Mouse (Mus musculus): ENCODE data around the gene Csnk1g2. TPM values are rescaled to one million over a fixed set of nuclear protein-coding genes. Genes with fewer than 3 reads are reported as not detected.
A peak's percentile ranks its signal among the peaks of the same experiment; 100 is the strongest.

Csnk1g2 gene
- polyA plus RNA-seq, 1 experiment, result 246 TPM

DNA sequence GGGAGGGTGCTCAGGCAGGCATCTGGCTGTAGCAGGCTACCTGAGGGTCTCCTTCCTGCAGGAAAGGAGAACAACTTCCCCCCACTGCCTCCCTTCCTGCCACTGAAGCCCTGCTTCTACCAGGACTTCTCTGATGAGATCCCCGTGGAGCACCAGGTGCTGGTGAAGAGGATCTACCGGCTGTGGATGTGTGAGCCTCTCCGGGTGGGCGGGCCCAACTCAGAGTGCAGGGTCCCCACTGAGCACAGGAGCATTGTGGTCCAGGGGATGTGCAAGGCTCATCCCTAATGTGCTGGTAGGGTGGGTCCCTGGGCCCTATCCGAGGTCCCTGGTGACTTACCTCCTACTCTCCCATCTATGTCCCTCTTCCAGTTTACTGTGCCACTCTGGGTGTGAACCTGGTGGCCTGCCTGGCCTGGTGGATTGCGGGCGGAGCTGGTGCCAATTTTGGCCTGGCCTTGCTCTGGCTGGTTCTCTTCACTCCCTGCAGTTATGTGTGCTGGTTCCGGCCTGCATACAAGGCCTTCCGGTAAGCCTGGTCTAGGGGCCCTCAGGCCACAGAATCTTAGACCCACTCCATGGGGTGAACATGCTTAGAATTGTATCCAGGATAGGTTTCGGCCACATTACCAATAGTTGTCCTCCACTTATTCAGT lies 13.2 kb upstream of the Csnk1g2 start:
- TF ChIP-seq CTCF (IDR thresholded peaks at IDR 0.05; ENCODE audit: insufficient read depth, low read length) (no peak), POLR2A (IDR thresholded peaks at IDR 0.05; ENCODE audit: borderline replicate concordance, extremely low read depth, low read depth, low read length) (no peak)
- DNase-seq, result no peak
- WGBS, result 88% methylated on average over 10 of the region's 10 CpGs
- H3K4me3 ChIP-seq (replicated peaks; ENCODE audit: extremely low read depth, low read depth, low read length), result no peak overlapping the region
- H3K4me1 ChIP-seq (ENCODE audit: control insufficient read depth, insufficient read depth, low read length), result peaks cover 4% of the 10 kb centered on the region; the same call in 1 of the 2 replicates

DNA sequence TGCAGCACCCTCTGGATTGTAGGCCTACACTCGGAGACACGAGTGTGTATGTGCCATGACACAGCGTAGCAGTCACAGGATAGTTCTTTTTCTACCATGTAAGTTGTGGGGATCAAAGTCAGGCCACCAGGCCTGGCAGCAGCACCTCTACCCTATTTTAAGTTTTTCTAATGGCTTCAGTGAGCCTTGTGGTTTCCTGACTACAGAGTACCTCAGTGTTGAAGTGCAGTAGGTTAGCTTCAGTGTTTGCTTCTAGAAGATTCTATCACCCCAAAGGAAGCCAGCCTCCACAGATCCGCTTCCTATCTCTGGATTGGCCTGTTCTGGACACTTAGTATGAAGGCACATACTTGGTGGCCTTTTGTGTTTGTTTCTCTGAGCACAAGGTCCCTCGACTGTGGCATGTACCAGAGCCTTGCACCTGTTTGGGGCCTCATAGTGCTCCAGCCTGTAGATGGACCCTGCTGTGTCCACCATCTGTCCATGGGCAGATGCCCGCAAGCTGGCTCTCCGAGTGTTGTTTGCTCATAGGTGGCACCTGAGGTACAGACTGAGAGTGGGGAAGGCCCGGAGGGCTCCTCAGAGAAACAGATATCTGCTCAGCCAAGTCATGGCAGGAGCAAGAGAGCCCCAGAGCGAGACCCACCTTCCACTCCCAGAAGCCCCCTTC lies 12.4 kb upstream of the Csnk1g2 start:
- peaks cover 4% of the 10 kb centered on the region; the same call in 1 of the 2 replicates for H3K4me1 ChIP-seq (ENCODE audit: control insufficient read depth, insufficient read depth, low read length)
- TF ChIP-seq POLR2A (IDR thresholded peaks at IDR 0.05; ENCODE audit: borderline replicate concordance, extremely low read depth, low read depth, low read length) (no peak), CTCF (IDR thresholded peaks at IDR 0.05; ENCODE audit: insufficient read depth, low read length) (no peak)
- WGBS, result 86% methylated on average over 9 of the region's 9 CpGs
- no peak for DNase-seq
- H3K4me3 ChIP-seq (replicated peaks; ENCODE audit: extremely low read depth, low read depth, low read length), result no peak overlapping the region

DNA sequence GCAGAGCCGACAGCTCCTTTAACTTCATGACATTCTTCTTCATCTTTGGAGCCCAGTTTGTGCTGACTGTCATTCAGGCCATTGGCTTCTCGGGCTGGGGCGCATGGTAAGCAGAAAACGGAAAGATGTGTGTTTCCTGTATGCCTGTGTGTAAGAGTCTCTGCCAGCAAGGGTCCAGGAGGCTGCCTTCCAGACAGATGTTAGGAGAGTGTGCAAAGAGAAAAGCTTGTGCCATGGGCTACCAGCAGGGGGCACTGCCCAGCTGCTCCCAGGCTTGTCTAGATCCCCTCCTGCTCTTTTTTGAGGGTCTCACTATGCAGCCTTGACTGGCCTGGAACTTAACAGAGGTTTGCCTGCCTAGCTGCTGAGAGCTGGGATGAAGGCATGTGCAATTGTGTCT lies 11.6 kb upstream of the Csnk1g2 start:
- whole genome bisulfite sequencing, result 32% methylated on average over 4 of the region's 4 CpGs
- peak; percentile 51 for DNase-seq
- Histone ChIP-seq H3K4me1 (ENCODE audit: control insufficient read depth, insufficient read depth, low read length) (peaks cover 4% of the 10 kb centered on the region; the same call in 1 of the 2 replicates), H3K4me3 (replicated peaks; ENCODE audit: extremely low read depth, low read depth, low read length) (no peak overlapping the region)
- peak; percentile 86 for TF ChIP-seq CTCF (IDR thresholded peaks at IDR 0.05; ENCODE audit: insufficient read depth, low read length)
- TF ChIP-seq POLR2A (IDR thresholded peaks at IDR 0.05; ENCODE audit: borderline replicate concordance, extremely low read depth, low read depth, low read length), result no peak

DNA sequence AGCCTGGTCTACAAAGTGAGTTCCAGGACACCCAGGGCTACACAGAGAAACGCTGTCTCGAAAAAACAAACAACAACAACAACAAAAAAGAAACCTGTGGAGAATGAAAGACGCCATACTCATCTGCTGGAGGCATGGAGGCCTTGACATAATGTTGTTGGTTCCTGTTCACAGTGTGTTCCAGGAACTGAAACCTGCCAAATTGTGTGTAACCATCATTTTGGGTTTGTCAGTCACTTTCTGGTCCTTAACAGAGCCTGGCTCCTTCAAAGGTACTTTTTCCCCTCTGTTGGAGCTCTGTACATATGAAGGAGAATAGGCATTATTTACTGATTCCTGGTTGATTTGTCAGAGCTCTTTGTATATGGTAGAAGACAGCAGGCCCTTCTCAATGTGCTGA lies 10.7 kb upstream of the Csnk1g2 start:
- no peak for DNase-seq
- Histone ChIP-seq H3K4me3 (replicated peaks; ENCODE audit: extremely low read depth, low read depth, low read length) (no peak overlapping the region), H3K4me1 (ENCODE audit: control insufficient read depth, insufficient read depth, low read length) (peaks cover 4% of the 10 kb centered on the region; the same call in 1 of the 2 replicates)
- 94% methylated on average over 3 of the region's 3 CpGs for WGBS
- TF ChIP-seq POLR2A (IDR thresholded peaks at IDR 0.05; ENCODE audit: borderline replicate concordance, extremely low read depth, low read depth, low read length) (no peak), CTCF (IDR thresholded peaks at IDR 0.05; ENCODE audit: insufficient read depth, low read length) (no peak)

DNA sequence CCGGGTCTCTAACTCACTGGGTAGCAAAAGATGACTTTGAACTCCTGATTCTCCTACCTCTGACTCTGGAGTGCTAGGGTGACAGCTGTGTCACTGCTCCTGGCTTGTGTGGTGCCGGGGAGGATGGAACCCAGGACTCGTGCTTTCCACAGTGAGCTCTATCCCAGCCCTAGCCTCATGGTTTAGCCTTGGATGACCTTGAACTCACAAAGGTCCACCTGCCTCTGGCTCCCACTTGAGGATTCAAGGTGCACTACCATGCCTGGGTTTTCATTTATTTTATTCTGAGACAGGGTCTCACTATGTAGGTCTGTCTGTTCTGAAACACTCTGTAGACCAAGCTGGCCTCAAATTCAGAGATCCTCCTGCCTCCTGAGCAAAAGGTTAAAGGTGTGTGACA lies 8.8 kb upstream of the Csnk1g2 start:
- Histone ChIP-seq H3K4me1 (ENCODE audit: control insufficient read depth, insufficient read depth, low read length) (peaks cover 4% of the 10 kb centered on the region; the same call in 1 of the 2 replicates), H3K4me3 (replicated peaks; ENCODE audit: extremely low read depth, low read depth, low read length) (no peak overlapping the region)
- DNase-seq, result no peak
- 83% methylated on average over 3 of the region's 3 CpGs for WGBS
- no peak for TF ChIP-seq CTCF (IDR thresholded peaks at IDR 0.05; ENCODE audit: insufficient read depth, low read length)
- TF ChIP-seq POLR2A (IDR thresholded peaks at IDR 0.05; ENCODE audit: borderline replicate concordance, extremely low read depth, low read depth, low read length), result no peak

DNA sequence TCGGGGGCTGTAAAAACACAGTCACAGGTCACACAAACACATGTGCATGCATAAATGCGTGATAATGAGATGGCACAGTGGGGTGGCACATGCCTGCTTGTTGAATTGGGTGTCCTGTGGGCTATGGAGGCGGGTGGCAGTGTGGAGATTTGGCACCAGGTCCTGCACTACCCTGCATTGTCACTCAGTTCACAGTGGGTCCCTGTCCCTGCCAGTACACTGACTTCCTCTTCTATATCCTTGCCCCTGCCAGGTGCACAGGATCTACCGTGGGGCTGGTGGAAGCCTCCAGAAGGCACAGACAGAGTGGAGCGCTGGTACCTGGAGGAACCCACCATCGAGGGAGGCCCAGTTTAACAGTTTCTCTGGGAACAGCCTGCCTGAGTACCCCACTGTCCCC lies 8.3 kb upstream of the Csnk1g2 start:
- no peak overlapping the region for H3K4me3 ChIP-seq (replicated peaks; ENCODE audit: extremely low read depth, low read depth, low read length)
- H3K4me1 ChIP-seq (ENCODE audit: control insufficient read depth, insufficient read depth, low read length), result peaks cover 4% of the 10 kb centered on the region; the same call in 1 of the 2 replicates
- 82% methylated on average over 6 of the region's 6 CpGs for WGBS
- TF ChIP-seq POLR2A (IDR thresholded peaks at IDR 0.05; ENCODE audit: borderline replicate concordance, extremely low read depth, low read depth, low read length) (no peak), CTCF (IDR thresholded peaks at IDR 0.05; ENCODE audit: insufficient read depth, low read length) (no peak)
- DNase-seq, result no peak

DNA sequence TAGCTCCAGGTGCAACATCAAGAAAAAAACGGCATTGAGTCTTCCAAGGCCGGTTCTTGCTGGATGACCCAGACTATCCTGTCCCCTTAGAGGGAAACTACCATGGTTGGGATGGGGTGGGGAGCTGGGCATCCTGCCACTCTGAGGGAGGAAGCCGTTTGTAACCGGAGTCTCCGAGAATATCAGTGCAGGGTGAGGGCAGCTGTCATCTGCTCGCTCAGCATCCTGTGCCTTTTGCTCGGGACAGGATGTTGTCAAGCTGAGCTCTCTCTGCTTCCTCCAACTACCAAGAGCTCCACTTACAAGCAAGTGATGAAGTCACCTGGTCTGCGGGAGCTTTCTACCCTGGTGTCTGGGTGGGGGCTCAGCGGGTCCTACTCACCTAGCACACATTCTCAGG lies 4.5 kb upstream of the Csnk1g2 start:
- TF ChIP-seq CTCF (IDR thresholded peaks at IDR 0.05; ENCODE audit: insufficient read depth, low read length) (no peak), POLR2A (IDR thresholded peaks at IDR 0.05; ENCODE audit: borderline replicate concordance, extremely low read depth, low read depth, low read length) (peak; percentile 14; the same call in 1 of the 2 replicates)
- no peak for DNase-seq
- Histone ChIP-seq H3K4me3 (replicated peaks; ENCODE audit: extremely low read depth, low read depth, low read length) (no peak overlapping the region), H3K4me1 (ENCODE audit: control insufficient read depth, insufficient read depth, low read length) (peaks cover 1% of the 10 kb centered on the region; the same call in 1 of the 2 replicates)
- 40% methylated on average over 9 of the region's 9 CpGs for WGBS

DNA sequence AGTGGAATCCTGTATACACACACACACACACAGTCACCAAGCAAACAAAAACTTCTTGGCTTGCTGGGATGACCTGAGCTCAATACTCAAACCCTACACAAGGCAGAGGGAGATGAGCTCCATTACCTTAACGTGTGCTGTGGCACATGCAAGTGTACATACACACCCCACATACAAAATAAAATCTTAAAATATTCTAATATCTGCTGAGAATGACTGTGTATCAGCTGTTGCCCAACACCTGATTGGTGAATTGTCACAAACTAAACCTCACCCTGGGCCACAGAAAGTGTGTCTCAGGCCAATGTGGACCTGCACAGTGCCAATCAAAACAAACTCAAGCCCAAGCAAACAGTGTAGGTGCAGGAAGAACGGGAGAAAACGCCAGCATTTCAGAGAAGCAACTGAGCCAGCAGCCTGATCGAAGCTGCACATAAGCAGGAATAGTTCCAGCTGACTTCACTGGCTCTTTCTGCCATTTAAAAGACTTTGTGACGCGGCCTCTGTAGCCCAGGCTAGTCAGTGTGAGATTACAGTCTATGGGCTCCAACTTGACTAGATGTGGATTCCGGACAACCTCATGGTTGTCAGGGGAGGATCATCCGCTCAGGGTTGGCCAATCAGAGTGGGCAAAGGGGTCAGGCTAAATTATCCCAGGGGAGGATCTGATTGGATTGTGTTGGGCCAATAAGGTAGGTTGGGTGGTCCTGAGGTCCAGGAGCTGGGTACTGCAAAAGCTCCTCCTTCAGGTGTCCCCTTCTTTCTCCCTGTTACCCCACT lies 3.0 kb upstream of the Csnk1g2 start:
- 52% methylated on average over 8 of the region's 8 CpGs for whole genome bisulfite sequencing
- Histone ChIP-seq H3K4me3 (replicated peaks; ENCODE audit: extremely low read depth, low read depth, low read length) (no peak overlapping the region), H3K4me1 (ENCODE audit: control insufficient read depth, insufficient read depth, low read length) (peaks cover 7% of the 10 kb centered on the region; the same call in 1 of the 2 replicates)
- TF ChIP-seq CTCF (IDR thresholded peaks at IDR 0.05; ENCODE audit: insufficient read depth, low read length) (no peak), POLR2A (IDR thresholded peaks at IDR 0.05; ENCODE audit: borderline replicate concordance, extremely low read depth, low read depth, low read length) (no peak)
- no peak for DNase-seq

DNA sequence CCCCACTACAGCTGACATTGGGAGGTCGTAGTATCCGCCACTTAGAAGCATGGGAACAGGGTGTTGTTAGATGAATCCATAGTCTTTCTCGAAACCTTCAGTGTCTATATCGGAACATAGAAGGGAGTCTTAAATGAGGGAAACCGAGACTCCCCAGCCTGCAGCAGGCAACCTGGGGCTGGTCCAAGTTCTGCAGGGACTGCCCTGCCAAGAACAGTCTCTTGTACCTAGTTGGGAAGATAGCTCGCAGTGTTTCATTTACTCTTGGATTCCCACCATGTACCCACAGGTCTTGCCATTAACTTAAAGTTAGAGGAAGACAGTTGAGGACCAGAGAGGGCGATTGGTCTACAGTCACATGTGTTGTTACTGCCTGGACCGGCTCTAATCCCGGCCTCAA lies 2.3 kb upstream of the Csnk1g2 start:
- TF ChIP-seq POLR2A (IDR thresholded peaks at IDR 0.05; ENCODE audit: borderline replicate concordance, extremely low read depth, low read depth, low read length), result no peak
- Histone ChIP-seq H3K4me3 (replicated peaks; ENCODE audit: extremely low read depth, low read depth, low read length) (no peak overlapping the region), H3K4me1 (ENCODE audit: control insufficient read depth, insufficient read depth, low read length) (peaks cover 7% of the 10 kb centered on the region; the same call in 1 of the 2 replicates)
- no peak for DNase-seq
- WGBS, result 76% methylated on average over 9 of the region's 9 CpGs

Measured in lung, adult 2 months (tissue).